In genomic region chr12:49482367-49482766, GRCm38 (mm10) we compare ENCODE assay signal across 23 mouse cellular contexts.
"Had no signal": no experiment of that assay in that cellular context is flagged by ENCODE, and none has a peak within 500 bp of the region (broad histone marks: within the 10 kb centered on the region; RNA-seq: fewer than 3 reads in every experiment).

No protein-coding gene starts in this region.

- H3K4me2 ChIP-seq: kidney, embryonic 15.5 days; limb, embryonic 12.5 days; limb, embryonic 15.5 days; liver, embryonic 11.5 days; lung, embryonic 14.5 days; midbrain, embryonic 12.5 days; midbrain, embryonic 15.5 days; neural tube, embryonic 12.5 days; neural tube, embryonic 15.5 days had no signal

- H3K36me3 ChIP-seq: kidney, embryonic 15.5 days; limb, embryonic 12.5 days; limb, embryonic 15.5 days; midbrain, embryonic 12.5 days; midbrain, embryonic 15.5 days; neural tube, embryonic 12.5 days; neural tube, embryonic 15.5 days had no signal

- H3K4me3 ChIP-seq: kidney, embryonic 15.5 days; limb, embryonic 12.5 days; limb, embryonic 15.5 days; midbrain, embryonic 12.5 days; midbrain, embryonic 15.5 days; neural tube, embryonic 12.5 days; neural tube, embryonic 15.5 days had no signal

- H3K27ac ChIP-seq: kidney, embryonic 15.5 days; limb, embryonic 12.5 days; limb, embryonic 15.5 days; liver, embryonic 14.5 days; macrophage; midbrain, embryonic 12.5 days; midbrain, embryonic 15.5 days; neural tube, embryonic 12.5 days; neural tube, embryonic 15.5 days; stomach, postnatal 0 days had no signal

- H3K9me3 ChIP-seq: kidney, embryonic 15.5 days; limb, embryonic 12.5 days; limb, embryonic 15.5 days; midbrain, embryonic 12.5 days; midbrain, embryonic 15.5 days; neural tube, embryonic 12.5 days; neural tube, embryonic 15.5 days had no signal

- H3K9ac ChIP-seq: kidney, embryonic 15.5 days; limb, embryonic 12.5 days; limb, embryonic 15.5 days; liver, embryonic 14.5 days; liver, postnatal 0 days; lung, embryonic 14.5 days; midbrain, embryonic 12.5 days; midbrain, embryonic 15.5 days; neural tube, embryonic 12.5 days; neural tube, embryonic 15.5 days had no signal

- H3K4me1 ChIP-seq: kidney, embryonic 15.5 days; limb, embryonic 15.5 days; neural tube, embryonic 15.5 days had no signal

- ATAC-seq: liver, postnatal 0 days; lung, postnatal 0 days; midbrain, embryonic 15.5 days had no signal

- DNase-seq: kidney, adult 8-10 months; kidney, postnatal 10 days; kidney, postnatal 36 days; layer of hippocampus, adult 9-11 months; left cerebral cortex, postnatal 4 days; liver, postnatal 0 days; lung, embryonic 14.5 days; right cerebral cortex, adult 18-20 months; right cerebral cortex, postnatal 14 days; right cerebral cortex, postnatal 4 days; thymus, postnatal 25 days had no signal

- H3K27me3 ChIP-seq: kidney, embryonic 15.5 days; limb, embryonic 12.5 days; limb, embryonic 15.5 days; midbrain, embryonic 12.5 days; midbrain, embryonic 15.5 days; neural tube, embryonic 12.5 days; neural tube, embryonic 15.5 days had no signal
